In genomic region chr5:27474964-27475465, GRCm38 (mm10) we compare ENCODE assay signal across 26 mouse cellular contexts. TPM values are rescaled to one million over a fixed set of nuclear protein-coding genes. Genes with fewer than 3 reads are reported as not detected.
"Had no signal": no experiment of that assay in that cellular context is flagged by ENCODE, and none has a peak within 500 bp of the region (broad histone marks: within the 10 kb centered on the region; RNA-seq: fewer than 3 reads in every experiment).

No protein-coding gene starts in this region.

- H3K27ac ChIP-seq: lung, embryonic 15.5 days; macrophage; midbrain, embryonic 13.5 days; midbrain, embryonic 15.5 days; neural tube, embryonic 12.5 days had no signal

- H3K4me1 ChIP-seq: lung, embryonic 15.5 days; megakaryocyte, embryonic 14.5 days; midbrain, embryonic 13.5 days; midbrain, embryonic 15.5 days; neural tube, embryonic 12.5 days had no signal

- H3K27me3 ChIP-seq: lung, embryonic 15.5 days; megakaryocyte, embryonic 14.5 days; midbrain, embryonic 13.5 days; midbrain, embryonic 15.5 days; neural tube, embryonic 12.5 days had no signal

- H3K9ac ChIP-seq: lung, embryonic 15.5 days; midbrain, embryonic 13.5 days; midbrain, embryonic 15.5 days; neural tube, embryonic 12.5 days had no signal

- H3K36me3 ChIP-seq: lung, embryonic 15.5 days; neural tube, embryonic 12.5 days had no signal

- H3K4me3 ChIP-seq: lung, embryonic 15.5 days; megakaryocyte, embryonic 14.5 days; midbrain, embryonic 13.5 days; midbrain, embryonic 15.5 days; neural tube, embryonic 12.5 days had no signal

- H3K9me3 ChIP-seq: lung, embryonic 15.5 days; megakaryocyte, embryonic 14.5 days; midbrain, embryonic 13.5 days; midbrain, embryonic 15.5 days; neural tube, embryonic 12.5 days had no signal

- ATAC-seq: lung, postnatal 0 days; midbrain, embryonic 13.5 days; midbrain, embryonic 15.5 days had no signal

- DNase-seq: lung, adult 2 months; lung, postnatal 14 days; lung, postnatal 36 days; retina, postnatal 1 day; right cerebral cortex, adult 18-20 months; right cerebral cortex, postnatal 25 days; right cerebral cortex, postnatal 4 days; spleen, adult 18-20 months; thymus, adult 18-20 months; thymus, postnatal 14 days; thymus, postnatal 36 days had no signal

- H3K4me2 ChIP-seq: lung, embryonic 15.5 days; midbrain, embryonic 11.5 days; midbrain, embryonic 13.5 days; midbrain, embryonic 15.5 days; neural tube, embryonic 12.5 days had no signal

RNA-seq across cellular contexts. Expression of gene Speer4b, which starts 26.2 kb away (rescaled TPM):
- total RNA-seq: megakaryocyte progenitor cell, adult 5-6 weeks; midbrain, postnatal 0 days; monocyte, adult 5-6 weeks; neutrophil, adult 5-6 weeks had no signal
- polyA plus RNA-seq: lung, adult 2 months; lung, embryonic 15.5 days; lung, postnatal 0 days; macrophage; midbrain, embryonic 11.5 days; small intestine, adult 2 months; stomach, embryonic 16.5 days; thymus, postnatal 0 days had no signal
